Mouse (Mus musculus): Measurements from ENCODE around the gene Nlk.
"Not testable (repeated sequence)": the region's sequence is repeated elsewhere in the genome, so short reads cannot be mapped to it uniquely, and the experiment has no call there.

The Nlk gene

GRCm38 (mm10) chr11:78681058-78681457 is 16.1 kb downstream of the Nlk start:
- no peak for DNase-seq (ENCODE audit: low spot score)

- no peak for DNase-seq (ENCODE audit: low spot score)
These were observed 18.4 kb downstream of the Nlk start for GRCm38 (mm10) chr11:78678761-78679160.

GRCm38 (mm10) chr11:78668647-78669046 is 28.5 kb downstream of the Nlk start:
- no peak for DNase-seq (ENCODE audit: low spot score)

GRCm38 (mm10) chr11:78664853-78665252 is 32.3 kb downstream of the Nlk start:
- no peak for DNase-seq (ENCODE audit: low spot score)

- DNase-seq (ENCODE audit: low spot score) = no peak
These were observed 33.3 kb downstream of the Nlk start for GRCm38 (mm10) chr11:78663916-78664315.

- no peak for DNase-seq (ENCODE audit: low spot score)
These were observed 48.0 kb downstream of the Nlk start for GRCm38 (mm10) chr11:78649143-78649542.

GRCm38 (mm10) chr11:78648405-78648804 is 48.8 kb downstream of the Nlk start:
- DNase-seq (ENCODE audit: low spot score) = not testable (repeated sequence)

GRCm38 (mm10) chr11:78643746-78644145 is 53.4 kb downstream of the Nlk start:
- no peak for DNase-seq (ENCODE audit: low spot score)

- DNase-seq (ENCODE audit: low spot score) = no peak
These were observed 55.0 kb downstream of the Nlk start for GRCm38 (mm10) chr11:78642151-78642550.

GRCm38 (mm10) chr11:78641088-78641487 is 56.1 kb downstream of the Nlk start:
- no peak for DNase-seq (ENCODE audit: low spot score)

- no peak for DNase-seq (ENCODE audit: low spot score)
These were observed 64.4 kb downstream of the Nlk start for GRCm38 (mm10) chr11:78632782-78633181.

- no peak for DNase-seq (ENCODE audit: low spot score)
These were observed 68.3 kb downstream of the Nlk start for GRCm38 (mm10) chr11:78628871-78629270.

GRCm38 (mm10) chr11:78624377-78624776 is 72.8 kb downstream of the Nlk start:
- DNase-seq (ENCODE audit: low spot score) = no peak

- no peak for DNase-seq (ENCODE audit: low spot score)
These were observed 75.2 kb downstream of the Nlk start for GRCm38 (mm10) chr11:78621926-78622325.

GRCm38 (mm10) chr11:78620179-78620578 is 77.0 kb downstream of the Nlk start:
- DNase-seq (ENCODE audit: low spot score) = no peak

- DNase-seq (ENCODE audit: low spot score) = no peak
These were observed 85.9 kb downstream of the Nlk start for GRCm38 (mm10) chr11:78611273-78611672.

GRCm38 (mm10) chr11:78609657-78610056 is 87.5 kb downstream of the Nlk start:
- no peak for DNase-seq (ENCODE audit: low spot score)

GRCm38 (mm10) chr11:78604826-78605225 is 92.3 kb downstream of the Nlk start:
- no peak for DNase-seq (ENCODE audit: low spot score)

- DNase-seq (ENCODE audit: low spot score) = no peak
These were observed 94.4 kb downstream of the Nlk start for GRCm38 (mm10) chr11:78602781-78603180.

- no peak for DNase-seq (ENCODE audit: low spot score)
These were observed 96.1 kb downstream of the Nlk start for GRCm38 (mm10) chr11:78600926-78601590.

GRCm38 (mm10) chr11:78600496-78600895 is 96.7 kb downstream of the Nlk start:
- DNase-seq (ENCODE audit: low spot score) = no peak

- no peak for DNase-seq (ENCODE audit: low spot score)
These were observed 97.1 kb downstream of the Nlk start for GRCm38 (mm10) chr11:78600051-78600450.

GRCm38 (mm10) chr11:78598763-78599415 is 98.3 kb downstream of the Nlk start:
- no peak for DNase-seq (ENCODE audit: low spot score)

- no peak for DNase-seq (ENCODE audit: low spot score)
These were observed 100.4 kb downstream of the Nlk start for GRCm38 (mm10) chr11:78596750-78597149.
